Mouse (Mus musculus) heart, embryonic 15.5 days (tissue): ENCODE data around the gene Procr. TPM values are rescaled to one million over a fixed set of nuclear protein-coding genes. Genes with fewer than 3 reads are reported as not detected.

Experiments
- ATAC-seq: fragments of 200-750 bp; cut with Nextera tagmentation; replicated peaks from 2 replicates; pipeline ENCODE4 v1.8.0; 2017; ENCODE audit warnings: low read depth, moderate TSS enrichment; ENCODE audit not compliant: insufficient number of reproducible peaks, insufficient read depth, low FRiP score
- H3K27ac ChIP-seq: fragments of 300-500 bp; sonication (generic); 2 replicates; pipeline ENCODE4 v1.5.1; 2015; ENCODE audit warnings: mild to moderate bottlenecking, inconsistent platforms
- H3K27me3 ChIP-seq: fragments of 300-500 bp; sonication (generic); 2 replicates; pipeline ENCODE4 v1.6.1; 2015; ENCODE audit warnings: inconsistent platforms
- H3K36me3 ChIP-seq: fragments of 300-500 bp; sonication (generic); 2 replicates; pipeline ENCODE4 v1.6.1; 2015; ENCODE audit warnings: mild to moderate bottlenecking, inconsistent platforms
- H3K4me1 ChIP-seq: fragments of 300-500 bp; sonication (generic); replicated peaks from 2 replicates; pipeline ENCODE4 v1.6.1; 2015; ENCODE audit warnings: inconsistent platforms
- H3K4me2 ChIP-seq: fragments of 300-500 bp; sonication (generic); 2 replicates; pipeline ENCODE4 v1.6.1; 2015; ENCODE audit warnings: inconsistent platforms, mild to moderate bottlenecking, moderate library complexity
- H3K4me3 ChIP-seq: fragments of 300-500 bp; sonication (generic); 2 replicates; pipeline ENCODE4 v1.5.1; 2015; ENCODE audit warnings: mild to moderate bottlenecking, inconsistent platforms
- H3K9ac ChIP-seq: fragments of 300-500 bp; sonication (generic); 2 replicates; pipeline ENCODE4 v1.6.1; 2015; ENCODE audit warnings: mild to moderate bottlenecking, inconsistent platforms
- H3K9me3 ChIP-seq: fragments of 300-500 bp; sonication (generic); replicated peaks from 2 replicates; pipeline ENCODE4 v1.6.1; 2016; ENCODE audit warnings: inconsistent platforms
- WGBS: fragments of 180-500 bp; shearing (Covaris S2); methylation state at CpG from one replicate; pipeline ENCODE4 v1.1.7; 2015; ENCODE audit warnings: mixed read lengths; 5-methylcytosine and 5-hydroxymethylcytosine counted together
- polyA plus RNA-seq: library from polyadenylated mRNA; unstranded; fragments of >200 nt; fragmentation: Nextera tagmentation; extraction: Ambion mirVana; gene quantifications from 2 replicates; pipeline ENCODE4 v1.2.1, GENCODE M21; 2015

Procr gene
- polyA plus RNA-seq, 1 experiment from 2014 or later, result 8.0 TPM

DNA sequence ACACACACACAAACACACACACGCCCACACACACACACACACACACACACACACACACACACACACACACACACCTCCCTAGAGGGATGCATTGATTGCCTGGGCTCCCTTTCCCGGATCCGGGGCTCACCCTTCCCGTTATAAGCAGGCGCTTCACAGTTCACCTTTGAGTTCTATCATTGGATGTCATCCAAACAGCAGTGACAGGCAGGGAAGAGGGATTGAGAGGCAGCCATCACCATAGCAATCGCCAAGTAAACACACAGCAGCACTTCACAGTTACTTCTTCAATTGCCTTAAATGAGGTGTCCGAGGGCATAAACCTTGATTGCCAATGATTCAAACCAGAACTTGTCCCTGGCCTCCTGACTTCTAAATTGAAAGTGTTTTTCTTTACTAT lies 28.1 kb downstream of the Procr start:
- no peaks in the 10 kb centered on the region for H3K36me3 ChIP-seq
- H3K27ac ChIP-seq, result no peak overlapping the region
- H3K4me2 ChIP-seq, result no peak overlapping the region
- H3K4me3 ChIP-seq, result no peak overlapping the region
- H3K9ac ChIP-seq, result no peak overlapping the region
- no peaks in the 10 kb centered on the region for H3K9me3 ChIP-seq
- WGBS, result 50% methylated on average over 7 of the region's 7 CpGs
- H3K4me1 ChIP-seq, result peaks cover 9% of the 10 kb centered on the region
- peaks cover 42% of the 10 kb centered on the region for H3K27me3 ChIP-seq
- no peak for ATAC-seq

DNA sequence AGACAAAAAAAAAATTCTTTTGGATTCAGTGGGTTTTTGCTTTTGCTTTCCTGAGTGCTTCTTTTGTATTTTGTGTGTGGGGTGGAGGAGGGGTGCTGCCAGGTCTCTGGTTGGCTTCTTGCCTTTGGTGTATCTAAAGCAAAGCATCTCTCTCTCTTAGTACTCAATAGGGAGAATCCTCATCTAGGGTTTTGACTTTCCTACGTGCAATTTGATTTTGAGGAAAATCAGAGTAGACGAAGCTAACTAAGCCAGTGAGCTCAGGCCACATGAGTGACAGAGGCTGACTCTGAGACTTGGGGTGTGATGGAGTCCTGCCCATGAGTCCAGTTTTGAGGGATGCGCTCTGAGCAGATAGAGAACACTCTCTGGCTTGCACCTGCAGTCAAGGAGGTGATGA lies 28.6 kb downstream of the Procr start:
- 80% methylated on average over 3 of the region's 3 CpGs for WGBS
- H3K4me1 ChIP-seq, result peaks cover 9% of the 10 kb centered on the region
- peaks cover 37% of the 10 kb centered on the region for H3K27me3 ChIP-seq
- no peaks in the 10 kb centered on the region for H3K9me3 ChIP-seq
- H3K4me2 ChIP-seq, result no peak overlapping the region
- no peak overlapping the region for H3K9ac ChIP-seq
- H3K27ac ChIP-seq, result no peak overlapping the region
- no peak overlapping the region for H3K4me3 ChIP-seq
- H3K36me3 ChIP-seq, result no peaks in the 10 kb centered on the region
- no peak for ATAC-seq

DNA sequence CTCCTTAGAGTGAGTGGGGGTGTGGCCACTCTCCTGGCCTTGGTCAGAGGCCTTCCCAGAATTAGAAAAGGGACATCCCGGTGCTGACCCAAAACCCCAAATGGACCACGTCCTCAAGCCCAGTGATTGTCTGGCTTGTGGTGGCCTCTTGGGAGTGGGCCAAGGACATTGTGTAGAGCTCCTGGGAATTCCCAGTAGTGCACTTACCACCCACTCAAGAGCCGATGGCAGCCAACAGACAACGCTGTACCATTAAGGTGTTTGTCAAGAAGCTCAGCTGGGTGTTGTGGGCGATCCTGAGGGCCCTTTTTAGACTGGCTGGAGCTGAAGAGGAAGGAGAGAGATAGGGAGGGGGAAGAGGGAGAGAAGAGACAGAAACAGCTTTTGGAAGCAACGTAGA lies 33.6 kb downstream of the Procr start:
- Histone ChIP-seq H3K4me1 (no peaks in the 10 kb centered on the region), H3K27me3 (peaks cover 8% of the 10 kb centered on the region; the same call in 1 of the 2 replicates), H3K4me3 (no peak overlapping the region), H3K27ac (no peak overlapping the region), H3K9me3 (no peaks in the 10 kb centered on the region), H3K9ac (no peak overlapping the region), H3K4me2 (no peak overlapping the region), H3K36me3 (no peaks in the 10 kb centered on the region)
- 62% methylated on average over 6 of the region's 6 CpGs for WGBS
- no peak for ATAC-seq

DNA sequence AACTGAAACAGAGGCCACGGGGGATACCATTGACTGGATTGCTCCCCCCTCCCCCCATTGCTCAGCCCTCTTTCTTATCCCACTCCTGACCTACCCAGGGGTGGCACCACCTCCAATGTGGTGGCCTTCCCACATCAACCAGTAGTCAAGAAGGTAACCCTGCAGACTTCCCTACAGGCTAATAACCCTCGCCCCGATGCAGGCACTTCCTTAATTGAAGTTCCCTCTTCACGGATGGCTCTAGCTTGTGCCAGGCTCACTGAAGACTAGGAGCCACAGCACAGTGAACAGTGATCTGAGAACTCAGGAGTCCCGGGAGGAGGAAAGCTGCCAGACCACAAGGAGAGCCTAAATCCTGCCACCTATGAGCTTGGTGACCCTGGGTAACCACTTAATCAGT lies 36.0 kb downstream of the Procr start:
- H3K27ac ChIP-seq, result no peak overlapping the region
- H3K36me3 ChIP-seq, result no peaks in the 10 kb centered on the region

DNA sequence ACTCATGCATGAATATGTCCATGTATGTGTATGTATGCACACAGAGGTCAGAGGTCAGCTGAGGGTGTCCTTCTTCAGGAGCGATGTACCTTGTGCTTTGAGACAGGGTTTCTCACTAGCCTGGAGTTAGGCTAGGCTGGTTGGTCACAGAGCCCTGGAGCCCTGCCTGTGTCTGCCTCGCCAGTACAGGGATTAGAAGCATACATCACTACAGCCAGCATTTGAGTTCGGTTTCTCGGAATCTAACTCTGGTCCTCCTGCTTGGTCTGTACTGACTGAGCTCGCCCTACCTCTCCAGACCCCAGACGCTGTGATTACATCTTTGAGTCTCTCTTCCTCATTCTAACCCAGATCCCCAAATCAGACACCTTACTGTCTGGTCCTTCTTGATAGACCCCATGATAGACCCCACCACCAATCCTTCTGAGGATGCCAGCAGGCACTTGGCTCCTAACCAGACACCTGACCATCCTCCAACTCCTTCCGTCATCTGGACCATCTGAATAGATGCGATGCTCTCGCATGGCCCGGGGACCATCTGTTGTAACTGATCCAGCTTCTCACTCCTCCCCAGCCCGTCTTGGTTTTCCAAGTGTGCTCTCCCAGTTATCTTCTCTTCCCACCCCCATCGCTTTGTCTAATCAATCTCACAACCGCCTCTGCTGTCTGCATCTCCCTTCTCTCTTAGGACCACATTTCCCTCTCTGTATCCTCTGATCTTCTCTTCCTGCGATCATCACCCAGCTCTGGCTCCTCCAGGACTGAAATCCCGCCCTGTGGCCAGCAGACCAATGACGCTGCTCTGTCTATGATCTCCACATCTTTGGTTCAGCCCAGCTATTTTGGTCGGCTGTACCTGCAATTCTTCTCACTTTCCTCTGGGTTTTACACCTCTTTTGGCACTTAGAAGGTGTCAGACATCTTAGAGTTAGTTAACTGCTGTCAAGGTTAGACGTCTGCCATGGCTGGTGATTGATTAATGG lies 37.3 kb downstream of the Procr start:
- H3K4me2 ChIP-seq, result no peak overlapping the region
- ATAC-seq, result no peak
- no peak overlapping the region for H3K9ac ChIP-seq
- no peaks in the 10 kb centered on the region for H3K36me3 ChIP-seq
- H3K27me3 ChIP-seq, result peaks cover 19% of the 10 kb centered on the region; the same call in 1 of the 2 replicates
- no peak overlapping the region for H3K4me3 ChIP-seq
- H3K27ac ChIP-seq, result no peak overlapping the region
- no peaks in the 10 kb centered on the region for H3K9me3 ChIP-seq
- WGBS, result 54% methylated on average over 18 of the region's 18 CpGs
- H3K4me1 ChIP-seq, result no peaks in the 10 kb centered on the region

More for the DNA sequence above, 36.0 kb downstream of the Procr start:
- WGBS, result 59% methylated on average over 5 of the region's 5 CpGs
- Histone ChIP-seq H3K4me2 (no peak overlapping the region), H3K9me3 (no peaks in the 10 kb centered on the region), H3K4me3 (no peak overlapping the region), H3K27me3 (peaks cover 19% of the 10 kb centered on the region; the same call in 1 of the 2 replicates), H3K4me1 (no peaks in the 10 kb centered on the region), H3K9ac (no peak overlapping the region)
- no peak for ATAC-seq

DNA sequence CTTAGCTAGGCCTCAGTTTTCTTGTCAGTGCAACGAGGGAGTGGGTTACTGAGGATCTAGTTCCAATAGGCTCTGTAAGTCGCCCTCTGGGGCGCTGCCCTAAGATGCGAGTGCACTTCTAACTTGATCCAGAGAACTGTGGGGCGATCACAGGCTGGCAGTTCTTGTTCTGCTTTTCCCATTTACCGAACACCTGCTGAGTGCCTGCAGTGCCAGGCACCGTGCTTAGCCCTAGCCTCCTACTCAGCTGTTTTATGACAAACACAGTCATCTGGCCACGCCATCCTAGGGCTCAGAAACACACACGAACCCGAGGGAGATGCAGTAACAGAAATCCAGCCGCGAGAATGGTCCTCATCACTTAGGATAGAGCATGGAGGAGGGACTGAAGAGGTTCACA lies 42.0 kb downstream of the Procr start:
- Histone ChIP-seq H3K9me3 (no peaks in the 10 kb centered on the region), H3K4me2 (no peak overlapping the region; the same call in 1 of the 2 replicates), H3K9ac (no peak overlapping the region), H3K27ac (no peak overlapping the region), H3K36me3 (no peaks in the 10 kb centered on the region), H3K4me3 (no peak overlapping the region), H3K4me1 (no peaks in the 10 kb centered on the region), H3K27me3 (peaks cover 18% of the 10 kb centered on the region; the same call in 1 of the 2 replicates)
- ATAC-seq, result no peak
- 39% methylated on average over 12 of the region's 12 CpGs for WGBS

DNA sequence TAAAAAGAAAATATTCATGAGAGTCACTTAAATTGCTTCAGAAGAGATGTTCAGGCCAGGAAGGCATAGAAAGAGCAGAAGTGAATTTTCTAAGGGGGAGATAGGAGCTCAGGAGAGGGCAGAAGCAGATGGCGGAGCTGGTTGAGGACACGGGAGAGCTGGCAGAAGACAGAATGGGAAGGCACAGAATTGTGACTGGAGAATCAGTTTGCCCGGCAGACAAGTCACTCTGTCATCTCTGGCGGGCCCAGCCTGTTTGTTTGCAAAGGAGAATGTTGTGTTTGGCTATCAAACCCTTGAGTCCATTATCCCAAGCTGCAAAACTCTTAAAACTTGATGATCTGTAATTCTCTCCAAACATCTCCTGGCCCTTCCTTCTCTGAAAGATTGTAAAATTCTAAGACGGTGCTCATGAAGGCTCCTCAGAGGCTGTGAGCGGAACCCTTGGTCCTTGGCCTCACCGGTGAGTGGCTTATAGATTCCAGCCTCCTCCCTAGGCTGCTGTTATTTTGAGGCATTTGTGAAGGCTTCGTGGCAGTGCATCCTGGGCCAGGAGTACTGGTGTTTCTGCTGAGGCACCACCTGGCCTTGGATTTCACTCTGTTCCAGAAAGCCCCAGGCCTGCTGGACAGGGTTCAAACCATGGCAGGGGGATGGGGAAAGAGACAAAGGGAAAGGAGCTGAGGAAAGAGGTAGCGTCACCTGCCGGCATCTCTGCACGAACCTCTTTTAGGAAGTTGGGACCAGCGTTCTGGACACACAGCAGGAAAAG lies 43.9 kb downstream of the Procr start:
- no peaks in the 10 kb centered on the region for H3K9me3 ChIP-seq
- no peak overlapping the region for H3K4me3 ChIP-seq
- no peak overlapping the region for H3K9ac ChIP-seq
- H3K36me3 ChIP-seq, result no peaks in the 10 kb centered on the region
- ATAC-seq, result no peak
- no peak overlapping the region for H3K4me2 ChIP-seq
- 0 out of 2 replicates have a peak, but pooled peaks cover 11% of the 10 kb centered on the region for H3K27me3 ChIP-seq
- 81% methylated on average over 12 of the region's 12 CpGs for WGBS
- H3K27ac ChIP-seq, result no peak overlapping the region
- H3K4me1 ChIP-seq, result no peaks in the 10 kb centered on the region

DNA sequence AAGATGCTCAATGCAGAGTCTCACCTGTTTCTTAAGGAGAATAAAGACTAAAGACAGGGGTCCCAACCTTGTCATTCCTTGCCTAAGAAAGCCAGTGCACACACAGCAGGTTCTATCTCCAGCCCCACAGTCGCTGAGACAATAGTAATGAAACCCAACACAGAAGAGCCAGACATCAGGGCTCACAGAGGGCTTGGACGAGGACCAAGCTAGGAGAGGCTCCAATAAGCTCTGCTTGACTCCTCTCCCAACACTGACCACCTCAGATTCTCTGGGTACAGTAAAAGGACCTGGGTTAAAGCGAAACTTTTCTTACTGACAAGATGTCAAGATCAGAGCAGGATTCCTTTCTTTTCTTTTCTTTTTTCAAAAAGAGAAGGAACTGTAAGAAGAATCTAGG lies 47.7 kb downstream of the Procr start:
- Histone ChIP-seq H3K27me3 (no peaks in the 10 kb centered on the region), H3K4me2 (no peak overlapping the region), H3K27ac (no peak overlapping the region), H3K4me1 (no peaks in the 10 kb centered on the region), H3K9me3 (no peaks in the 10 kb centered on the region), H3K9ac (no peak overlapping the region), H3K36me3 (no peaks in the 10 kb centered on the region), H3K4me3 (no peak overlapping the region)
- no peak for ATAC-seq
- WGBS, result 52% methylated on average over 3 of the region's 3 CpGs

DNA sequence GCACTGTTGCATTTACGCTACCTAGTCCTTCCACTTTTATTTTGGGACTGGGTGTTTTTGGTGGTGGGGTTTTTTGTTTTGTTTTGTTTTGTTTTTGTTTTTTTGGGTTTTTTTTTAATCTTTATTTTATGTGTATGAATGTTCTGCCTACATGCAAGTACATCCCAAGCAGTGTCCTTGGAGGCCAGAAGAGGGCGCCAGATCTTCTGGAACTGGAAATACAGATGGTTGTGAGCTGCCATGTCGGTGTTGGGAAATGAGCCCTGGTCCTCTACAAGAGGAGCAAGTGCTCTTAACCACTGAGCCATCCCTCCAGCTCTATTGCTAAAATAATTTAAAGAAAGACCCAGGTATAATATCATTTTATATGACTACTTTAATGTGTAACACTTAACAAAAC lies 51.8 kb downstream of the Procr start:
- no peak for ATAC-seq
- Histone ChIP-seq H3K4me2 (no peak overlapping the region), H3K9me3 (no peaks in the 10 kb centered on the region)

DNA sequence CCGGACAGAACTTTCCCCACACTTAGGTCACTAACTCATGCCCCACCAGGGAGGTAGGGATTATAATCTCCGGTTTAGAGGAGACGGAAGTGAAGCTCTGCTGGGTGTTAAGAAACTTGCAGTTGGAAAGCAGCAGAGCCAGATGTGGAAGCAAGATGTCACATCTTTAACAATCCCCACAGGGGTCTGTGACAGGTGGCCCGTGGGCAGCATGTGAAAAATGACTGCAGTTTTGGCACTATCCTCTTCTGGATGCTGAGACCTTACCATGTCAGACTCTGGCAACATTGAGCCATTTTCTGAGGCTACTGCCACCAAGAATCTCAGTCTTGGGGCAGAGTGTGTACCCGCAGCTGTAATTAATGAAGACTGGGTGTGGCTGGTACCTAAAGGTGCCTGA lies 53.1 kb downstream of the Procr start:
- no peaks in the 10 kb centered on the region for H3K36me3 ChIP-seq
- peaks cover 2% of the 10 kb centered on the region; the same call in 1 of the 2 replicates for H3K27me3 ChIP-seq
- H3K9ac ChIP-seq, result no peak overlapping the region
- no peak overlapping the region for H3K27ac ChIP-seq
- peaks cover 5% of the 10 kb centered on the region for H3K4me1 ChIP-seq
- no peak for ATAC-seq
- H3K4me3 ChIP-seq, result no peak overlapping the region
- no peak overlapping the region for H3K4me2 ChIP-seq
- WGBS, result 63% methylated on average over 5 of the region's 5 CpGs
- no peaks in the 10 kb centered on the region for H3K9me3 ChIP-seq

More for the DNA sequence above, 51.8 kb downstream of the Procr start:
- Histone ChIP-seq H3K27ac (no peak overlapping the region), H3K4me1 (peaks cover 5% of the 10 kb centered on the region), H3K9ac (no peak overlapping the region), H3K36me3 (no peaks in the 10 kb centered on the region), H3K27me3 (peaks cover 2% of the 10 kb centered on the region; the same call in 1 of the 2 replicates), H3K4me3 (no peak overlapping the region)
- WGBS, result 50% methylated on average over 3 of the region's 3 CpGs
